Mouse (Mus musculus) forebrain, embryonic 12.5 days (tissue): ENCODE measurements at regions not wholly inside any gene's neighbourhood (a gene's known extent, or its start where the extent isn't known, plus 50 kb on each side); places are given as distances from the start of the nearest gene placed in this dataset.
"Not testable (repeated sequence)": the region's sequence is repeated elsewhere in the genome, so short reads cannot be mapped to it uniquely, and the experiment has no call there.

Experiments used
- ATAC-seq: fragments of 200-750 bp; cut with Nextera tagmentation; 2 replicates; pipeline ENCODE4 v1.8.0; 2017; ENCODE audit warnings: moderate TSS enrichment; ENCODE audit not compliant: low FRiP score
- H3K27ac ChIP-seq: fragments of 300-500 bp; sonication (generic); 2 replicates; pipeline ENCODE4 v1.5.1; 2016; ENCODE audit warnings: mild to moderate bottlenecking
- H3K27me3 ChIP-seq: fragments of 300-500 bp; sonication (generic); 2 replicates; pipeline ENCODE4 v1.6.1; 2016; ENCODE audit warnings: mild to moderate bottlenecking
- H3K36me3 ChIP-seq: fragments of 300-500 bp; sonication (generic); replicated peaks from 2 replicates; pipeline ENCODE4 v1.6.1; 2016; ENCODE audit warnings: mild to moderate bottlenecking
- H3K4me1 ChIP-seq: fragments of 300-500 bp; sonication (generic); 2 replicates; pipeline ENCODE4 v1.6.1; 2016
- H3K4me2 ChIP-seq: fragments of 300-500 bp; sonication (generic); 2 replicates; pipeline ENCODE4 v1.6.1; 2016; ENCODE audit warnings: mild to moderate bottlenecking, moderate library complexity
- H3K4me3 ChIP-seq: fragments of 300-500 bp; sonication (generic); replicated peaks from 2 replicates; pipeline ENCODE4 v1.5.1; 2016; ENCODE audit warnings: mild to moderate bottlenecking
- H3K9ac ChIP-seq: fragments of 300-500 bp; sonication (generic); 2 replicates; pipeline ENCODE4 v1.6.1; 2016; ENCODE audit warnings: mild to moderate bottlenecking
- H3K9me3 ChIP-seq: fragments of 300-500 bp; sonication (generic); 2 replicates; pipeline ENCODE4 v1.6.1; 2016
- WGBS: fragments of 180-500 bp; shearing (Covaris S2); methylation state at CpG from one replicate; pipeline ENCODE4 v1.1.7; 2016; 5-methylcytosine and 5-hydroxymethylcytosine counted together

DNA sequence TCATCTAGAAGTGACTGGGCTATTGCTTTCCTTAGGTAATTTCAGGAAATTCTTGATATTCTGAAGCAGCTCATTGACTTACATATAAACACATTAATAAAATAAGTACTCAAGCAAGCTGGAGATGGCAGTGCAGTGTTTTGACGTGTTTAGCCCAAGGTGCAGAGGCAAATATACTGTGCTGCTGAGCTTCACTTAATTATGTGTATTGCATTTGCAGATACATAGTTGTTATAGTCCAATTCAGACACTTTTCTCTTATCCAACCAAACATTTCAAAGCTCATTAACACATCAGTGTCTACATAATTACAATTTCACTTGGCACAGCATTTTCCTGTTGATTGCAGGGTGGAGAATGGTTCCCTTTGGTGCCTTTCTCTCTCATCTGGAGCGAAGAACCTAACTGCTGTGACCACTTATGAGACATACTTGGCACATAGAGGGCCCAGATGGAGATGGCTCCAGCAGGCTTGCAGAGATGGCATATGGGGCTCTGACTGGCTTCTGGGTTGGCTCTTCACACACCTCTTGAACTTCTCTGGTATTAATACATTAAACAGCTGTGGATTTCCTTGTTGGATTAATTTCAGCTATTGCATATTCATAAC lies 803.9 kb upstream of the Gm10800 start:
- H3K9me3 ChIP-seq, result no peaks in the 10 kb centered on the region
- WGBS, result 82% methylated on average over 2 of the region's 2 CpGs
- H3K4me2 ChIP-seq, result no peak overlapping the region
- no peak overlapping the region for H3K4me3 ChIP-seq
- ATAC-seq, result no peak
- H3K27me3 ChIP-seq, result no peaks in the 10 kb centered on the region
- no peaks in the 10 kb centered on the region for H3K36me3 ChIP-seq
- H3K27ac ChIP-seq, result no peak overlapping the region
- no peak overlapping the region for H3K9ac ChIP-seq
- H3K4me1 ChIP-seq, result no peaks in the 10 kb centered on the region

DNA sequence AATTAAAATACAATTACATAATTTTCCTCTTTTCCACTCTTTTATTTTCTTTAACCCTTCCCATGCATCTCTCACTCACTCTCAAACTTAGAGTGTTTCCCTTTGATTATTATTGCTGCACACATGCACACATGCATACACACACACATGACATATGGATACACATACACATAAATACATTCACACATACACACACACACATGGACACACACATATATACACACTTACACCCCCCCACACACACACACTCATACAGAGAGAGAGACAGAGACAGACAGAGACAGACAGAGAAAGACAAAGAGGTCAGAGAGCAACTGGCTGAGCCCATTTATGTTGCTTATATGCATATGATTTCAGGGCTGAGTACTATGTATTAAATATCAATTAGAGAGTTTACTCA lies 764.2 kb upstream of the Gm10800 start:
- Histone ChIP-seq H3K9me3 (no peaks in the 10 kb centered on the region), H3K9ac (no peak overlapping the region), H3K27me3 (no peaks in the 10 kb centered on the region), H3K27ac (no peak overlapping the region), H3K4me3 (no peak overlapping the region), H3K4me2 (no peak overlapping the region), H3K4me1 (no peaks in the 10 kb centered on the region; the same call in 1 of the 2 replicates), H3K36me3 (no peaks in the 10 kb centered on the region)
- ATAC-seq, result 0 out of 2 replicates have a peak, but pooled peaks have one; percentile 53

DNA sequence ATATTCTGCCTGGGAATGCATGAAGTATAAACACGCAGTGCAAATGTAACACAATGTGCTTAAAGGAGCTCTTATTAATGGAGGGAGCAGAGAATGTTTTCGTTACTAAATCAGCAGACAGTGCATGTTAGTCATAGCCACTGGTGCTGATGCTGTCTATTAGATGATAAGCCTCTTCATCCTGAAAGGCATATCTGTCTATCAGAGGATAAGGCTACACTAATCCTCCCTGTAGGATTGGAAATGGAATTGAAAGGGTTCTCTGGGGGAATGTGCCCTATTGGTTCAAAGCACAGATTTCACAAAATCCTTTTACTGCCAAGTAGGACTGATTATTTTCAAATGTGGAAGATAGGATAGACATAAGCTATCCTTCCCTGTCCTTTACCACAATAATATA lies 763.4 kb upstream of the Gm10800 start:
- Histone ChIP-seq H3K36me3 (no peaks in the 10 kb centered on the region), H3K27me3 (no peaks in the 10 kb centered on the region), H3K4me3 (no peak overlapping the region), H3K9me3 (no peaks in the 10 kb centered on the region), H3K4me1 (no peaks in the 10 kb centered on the region; the same call in 1 of the 2 replicates), H3K4me2 (no peak overlapping the region), H3K27ac (no peak overlapping the region), H3K9ac (no peak overlapping the region)
- 75% methylated on average over 2 of the region's 2 CpGs for WGBS
- no peak for ATAC-seq

DNA sequence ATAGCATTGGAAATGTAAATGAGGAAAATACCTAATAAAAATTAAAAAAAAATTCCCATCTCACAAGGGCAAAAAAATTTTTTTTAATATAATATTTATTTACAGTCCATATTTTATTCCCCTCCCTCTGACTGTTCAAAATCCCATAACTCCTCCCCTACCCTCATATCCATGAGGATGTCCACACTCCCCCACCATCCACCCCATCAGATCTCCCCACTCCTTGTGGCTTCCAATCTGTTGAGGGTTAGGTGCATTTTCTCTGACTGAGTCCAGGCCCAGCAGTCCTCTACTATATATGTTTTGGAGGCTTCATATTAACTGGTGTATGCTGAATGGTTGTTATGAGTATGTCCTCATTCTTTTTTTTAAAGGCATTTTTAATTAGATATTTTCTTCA lies 754.5 kb upstream of the Gm10800 start:
- H3K27me3 ChIP-seq, result no peaks in the 10 kb centered on the region
- H3K4me3 ChIP-seq, result no peak overlapping the region
- no peak for ATAC-seq

DNA sequence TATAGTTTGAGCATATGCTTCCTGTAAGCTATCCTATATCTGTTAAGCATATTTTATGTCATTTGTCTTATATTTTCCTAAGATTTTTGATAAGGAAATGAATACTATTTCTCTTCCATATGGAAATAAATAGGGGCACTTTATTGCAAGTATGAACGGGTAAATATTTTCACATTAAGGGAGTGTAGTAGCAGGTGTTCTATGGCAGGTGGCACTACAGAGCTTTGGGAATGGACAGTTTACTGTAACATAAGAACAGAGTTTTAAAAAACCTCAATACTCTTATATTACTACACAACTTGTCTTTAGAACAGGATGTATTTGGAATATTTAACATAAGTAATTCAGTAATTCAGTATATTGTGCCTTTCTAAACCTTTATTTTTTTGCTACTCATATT lies 742.4 kb upstream of the Gm10800 start:
- Histone ChIP-seq H3K9ac (no peak overlapping the region), H3K27me3 (no peaks in the 10 kb centered on the region), H3K36me3 (no peaks in the 10 kb centered on the region), H3K27ac (no peak overlapping the region), H3K4me3 (no peak overlapping the region), H3K4me1 (no peaks in the 10 kb centered on the region), H3K9me3 (no peaks in the 10 kb centered on the region), H3K4me2 (no peak overlapping the region)
- 44% methylated on average over 1 of the region's 1 CpGs for WGBS
- no peak for ATAC-seq

More for the DNA sequence above, 754.5 kb upstream of the Gm10800 start:
- Histone ChIP-seq H3K36me3 (no peaks in the 10 kb centered on the region), H3K9ac (no peak overlapping the region), H3K4me2 (no peak overlapping the region), H3K27ac (no peak overlapping the region), H3K4me1 (no peaks in the 10 kb centered on the region), H3K9me3 (no peaks in the 10 kb centered on the region)

DNA sequence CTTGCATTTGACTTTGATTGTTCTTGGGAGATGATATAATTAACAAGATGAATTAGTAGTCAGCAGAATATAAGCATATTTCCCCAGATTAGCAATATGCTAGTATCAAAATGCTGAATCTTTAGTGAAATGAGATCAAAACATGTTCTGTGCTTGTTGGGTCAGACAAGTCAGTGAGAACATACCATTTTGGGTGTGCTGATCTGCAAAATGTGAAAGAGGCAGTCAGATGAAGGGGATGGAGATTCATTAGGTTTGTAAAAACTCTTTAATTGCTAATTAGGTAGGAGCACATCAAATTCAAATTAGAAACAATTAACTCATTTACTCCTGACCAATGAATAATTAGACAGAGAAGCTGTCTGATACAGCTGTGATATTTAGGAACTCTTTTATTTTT lies 712.6 kb upstream of the Gm10800 start:
- H3K4me3 ChIP-seq, result no peak overlapping the region
- H3K9ac ChIP-seq, result no peak overlapping the region
- H3K4me1 ChIP-seq, result no peaks in the 10 kb centered on the region
- no peak overlapping the region for H3K27ac ChIP-seq
- H3K27me3 ChIP-seq, result no peaks in the 10 kb centered on the region
- H3K4me2 ChIP-seq, result no peak overlapping the region
- no peaks in the 10 kb centered on the region for H3K36me3 ChIP-seq
- no peaks in the 10 kb centered on the region for H3K9me3 ChIP-seq
- ATAC-seq, result peak; percentile 30; the same call in 1 of the 2 replicates

DNA sequence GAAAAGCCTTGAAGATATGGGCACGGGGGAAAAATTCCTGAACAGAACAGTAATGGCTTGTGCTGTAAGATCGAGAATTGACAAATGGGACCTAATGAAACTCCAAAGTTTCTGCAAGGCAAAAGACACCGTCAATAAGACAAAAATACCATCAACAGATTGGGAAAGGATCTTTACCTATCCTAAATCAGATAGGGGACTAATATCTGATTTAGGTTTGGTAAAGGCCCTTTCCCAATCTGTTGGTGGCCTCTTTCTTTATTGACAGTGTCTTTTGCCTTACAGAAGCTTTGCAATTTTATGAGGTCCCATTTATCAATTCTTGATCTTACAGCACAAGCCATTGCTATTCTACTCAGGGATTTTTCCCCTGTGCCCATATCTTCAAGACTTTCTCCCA lies 696.5 kb upstream of the Gm10800 start:
- not testable (repeated sequence) for H3K27ac ChIP-seq, H3K4me3 ChIP-seq, ATAC-seq, H3K9ac ChIP-seq, H3K9me3 ChIP-seq, H3K4me2 ChIP-seq, H3K4me1 ChIP-seq, H3K36me3 ChIP-seq, H3K27me3 ChIP-seq
- WGBS, result 89% methylated on average over 3 of the region's 3 CpGs

DNA sequence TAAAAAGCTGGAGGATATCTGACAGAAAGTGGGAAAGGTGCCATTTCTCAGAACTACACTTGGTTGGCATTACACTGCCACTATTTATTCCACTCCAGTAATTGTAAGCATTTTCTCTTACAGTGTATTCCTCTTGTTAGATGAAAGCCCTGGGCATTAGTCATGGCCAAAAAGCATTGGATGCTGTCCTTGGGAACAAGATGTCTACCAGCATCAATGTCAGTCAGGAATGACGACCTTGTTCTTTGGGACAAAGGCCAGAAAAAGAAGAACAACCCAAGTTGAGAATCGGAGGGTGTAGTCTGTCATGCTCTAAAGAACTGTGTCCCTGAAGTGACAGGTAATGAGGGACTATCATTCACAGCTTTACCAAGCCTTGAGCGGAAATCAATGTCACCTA lies 662.1 kb upstream of the Gm10800 start:
- no peak overlapping the region for H3K27ac ChIP-seq
- 84% methylated on average over 3 of the region's 3 CpGs for WGBS
- no peak overlapping the region for H3K9ac ChIP-seq
- no peaks in the 10 kb centered on the region for H3K9me3 ChIP-seq
- no peak overlapping the region for H3K4me2 ChIP-seq
- no peak for ATAC-seq
- H3K4me1 ChIP-seq, result no peaks in the 10 kb centered on the region
- H3K27me3 ChIP-seq, result no peaks in the 10 kb centered on the region
- H3K36me3 ChIP-seq, result no peaks in the 10 kb centered on the region
- no peak overlapping the region for H3K4me3 ChIP-seq
